Mouse (Mus musculus): ENCODE results near the gene Mtcl1.

Gene Mtcl1

GRCm38 (mm10) chr17:66405601-66406000, 43.9 kb downstream of the Mtcl1 start:
- no peak for DNase-seq

- no peak for DNase-seq
These were observed 44.5 kb downstream of the Mtcl1 start for GRCm38 (mm10) chr17:66404883-66405590.

GRCm38 (mm10) chr17:66402791-66403470, 46.6 kb downstream of the Mtcl1 start:
- DNase-seq = no peak

GRCm38 (mm10) chr17:66401596-66402265, 47.8 kb downstream of the Mtcl1 start:
- no peak for DNase-seq

GRCm38 (mm10) chr17:66399780-66400179, 49.8 kb downstream of the Mtcl1 start:
- no peak for DNase-seq

- DNase-seq = no peak
These were observed 55.0 kb downstream of the Mtcl1 start for GRCm38 (mm10) chr17:66394571-66394970.

- DNase-seq = no peak
These were observed 61.2 kb downstream of the Mtcl1 start for GRCm38 (mm10) chr17:66388307-66388706.

GRCm38 (mm10) chr17:66381338-66381737, 68.2 kb downstream of the Mtcl1 start:
- no peak for DNase-seq

- no peak for DNase-seq
These were observed 69.4 kb downstream of the Mtcl1 start for GRCm38 (mm10) chr17:66379900-66380857.

GRCm38 (mm10) chr17:66379308-66379707, 70.2 kb downstream of the Mtcl1 start:
- DNase-seq = no peak

- no peak for DNase-seq
These were observed 71.4 kb downstream of the Mtcl1 start for GRCm38 (mm10) chr17:66378127-66378526.

GRCm38 (mm10) chr17:66374633-66375272, 74.8 kb downstream of the Mtcl1 start:
- no peak for DNase-seq

- DNase-seq = no peak
These were observed 78.7 kb downstream of the Mtcl1 start for GRCm38 (mm10) chr17:66370867-66371266.

- DNase-seq = no peak
These were observed 79.8 kb downstream of the Mtcl1 start for GRCm38 (mm10) chr17:66369777-66370176.

GRCm38 (mm10) chr17:66368127-66368526, 81.4 kb downstream of the Mtcl1 start:
- no peak for DNase-seq

- no peak for DNase-seq
These were observed 83.9 kb downstream of the Mtcl1 start for GRCm38 (mm10) chr17:66365664-66366063.

- no peak for DNase-seq
These were observed 84.3 kb downstream of the Mtcl1 start for GRCm38 (mm10) chr17:66365293-66365642.

- DNase-seq = no peak
These were observed 84.8 kb downstream of the Mtcl1 start for GRCm38 (mm10) chr17:66364525-66365292.

GRCm38 (mm10) chr17:66363852-66364524, 85.6 kb downstream of the Mtcl1 start:
- no peak for DNase-seq

- no peak for DNase-seq
These were observed 87.1 kb downstream of the Mtcl1 start for GRCm38 (mm10) chr17:66362287-66363016.
